Mouse (Mus musculus) bone marrow, adult 2 months (tissue): ENCODE measurements around the gene Bag1.

Experiments
- CTCF ChIP-seq: fragments of 200-500 bp; IDR thresholded peaks from 2 replicates; pipeline ENCODE4 v1.5.1; 2011; ENCODE audit warnings: low read length, control low read depth; ENCODE audit not compliant: control insufficient read depth, insufficient read depth
- POLR2A ChIP-seq: fragments of 200-500 bp; IDR thresholded peaks from 2 replicates; pipeline ENCODE4 v1.6.1; 2011; ENCODE audit warnings: low read depth, mild to moderate bottlenecking, control low read depth, low read length, borderline replicate concordance; ENCODE audit not compliant: control insufficient read depth

DNA sequence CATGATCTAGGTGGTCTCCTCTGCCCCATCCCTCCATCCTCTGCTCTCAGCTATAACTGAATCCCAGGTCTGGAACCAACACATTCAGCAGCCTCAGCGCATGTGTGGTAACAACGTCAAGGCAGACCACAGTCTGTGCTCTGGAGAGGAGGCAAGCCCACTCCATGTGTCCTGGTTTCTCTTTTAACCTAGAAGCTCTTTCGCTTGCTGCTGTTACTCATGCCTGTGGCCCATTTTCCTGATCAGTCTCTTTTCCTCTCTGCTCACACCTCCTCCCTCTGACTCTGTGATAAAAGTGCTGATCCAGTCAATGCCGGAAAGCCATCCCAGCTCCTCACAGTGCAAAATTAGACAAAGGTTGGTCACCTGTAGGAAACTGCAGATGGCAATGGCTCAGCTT lies 58.1 kb downstream of the Bag1 start:
- no peak for TF ChIP-seq CTCF
- TF ChIP-seq POLR2A: no peak
